Mouse (Mus musculus) frontal cortex, postnatal 10 days (tissue): Measurements from ENCODE around the gene Adam6a.
"Not testable (repeated sequence)": the region's sequence is repeated elsewhere in the genome, so short reads cannot be mapped to it uniquely, and the experiment has no call there.

Experiments
- DNase-seq, 2 experiments: peaks; one replicate each; pipeline ENCODE4 v3.0.0; 2022; ENCODE audit warnings: low spot score in 2 of 2, mixed read lengths in 1 of 2

Gene Adam6a

DNA sequence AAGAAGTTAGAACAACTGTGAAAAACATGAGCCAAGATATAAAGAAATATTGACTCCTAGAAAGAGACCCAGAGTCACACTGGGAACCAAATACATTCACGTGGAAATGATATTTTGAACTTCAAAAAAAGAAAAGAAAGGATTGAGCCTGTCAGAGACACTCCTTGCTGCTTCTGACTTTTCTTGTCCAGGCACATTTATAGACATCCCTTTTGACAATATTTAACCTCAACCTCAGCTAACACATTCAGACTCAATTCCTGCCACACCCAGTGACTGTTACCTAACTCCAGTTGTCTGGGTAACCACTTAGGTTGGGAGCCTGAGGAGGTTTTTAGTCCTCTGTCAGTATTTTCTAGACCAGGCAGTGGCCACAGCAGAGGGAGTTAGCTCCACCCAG is at the start of gene Adam6a:
Gene Adam6a, plus strand, starts transcription at position 301 of the 400 bp plus-strand sequence.
- DNase-seq: not testable (repeated sequence)

DNA sequence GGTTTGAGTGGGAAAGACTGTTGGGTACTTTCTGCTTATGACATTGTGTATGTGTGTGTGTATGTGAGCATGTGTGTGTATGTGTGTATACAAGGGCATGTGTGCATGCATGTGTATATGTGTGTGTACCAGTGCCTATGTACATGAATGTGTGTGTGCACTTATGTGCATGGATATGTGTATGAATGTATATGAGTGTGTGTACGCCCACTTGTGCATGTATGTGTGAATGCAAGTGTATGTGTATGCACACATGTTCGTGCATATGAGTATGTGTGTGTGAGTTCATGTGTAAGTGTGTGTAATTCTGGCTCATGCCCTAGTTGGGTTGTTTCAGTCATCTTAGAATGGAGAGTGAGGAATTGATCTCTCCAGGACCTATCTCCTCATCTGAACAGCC is 17.8 kb upstream of the Adam6a start:
- DNase-seq: no peak

DNA sequence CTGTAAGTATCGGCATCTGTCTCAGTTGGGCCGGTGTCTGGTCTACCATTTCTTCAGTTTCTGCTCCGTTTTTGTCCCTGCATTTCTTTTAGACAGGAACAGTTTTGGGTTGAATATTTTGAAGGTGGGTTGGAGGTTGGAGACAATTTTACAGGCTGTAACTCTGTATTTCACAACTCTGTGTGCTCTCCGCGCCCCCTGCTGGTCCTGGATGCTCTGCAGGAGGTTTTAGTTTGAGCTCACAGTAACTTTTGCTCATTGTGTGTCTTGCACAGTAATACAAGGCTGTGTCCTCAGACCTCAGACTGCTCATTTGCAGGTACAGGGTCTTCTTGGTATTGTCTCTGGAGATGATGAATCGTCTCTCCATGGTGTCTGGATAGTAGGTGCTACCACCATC is 34.5 kb downstream of the Adam6a start:
- no peak for DNase-seq

DNA sequence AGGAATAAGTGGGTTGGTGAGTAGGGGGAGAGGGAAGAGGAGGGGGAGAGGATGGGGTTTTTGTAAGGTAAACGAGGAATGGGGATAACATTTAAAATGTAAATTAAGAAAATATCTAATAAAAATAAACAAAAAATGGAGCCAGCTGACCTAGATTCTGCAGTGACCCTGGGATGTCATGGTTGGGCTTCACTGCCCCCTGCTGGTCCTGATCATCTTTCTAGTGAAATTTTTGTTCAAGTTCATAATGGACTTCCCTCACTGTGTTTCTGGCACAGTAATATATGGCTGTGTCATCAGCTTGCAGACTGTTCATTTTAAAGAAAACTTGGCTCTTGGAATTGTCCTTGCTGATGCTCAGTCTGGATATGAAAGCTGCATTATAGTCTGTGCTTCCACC is 44.3 kb downstream of the Adam6a start:
- no peak for DNase-seq
